Mouse (Mus musculus) lung, postnatal 0 days (tissue): ENCODE data around the gene Daglb.

Experiments used
- CTCF ChIP-seq: IDR thresholded peaks from 2 replicates; pipeline ENCODE4 v1.5.1; 2016; ENCODE audit warnings: antibody characterized with exemption, mild to moderate bottlenecking
- EP300 ChIP-seq: IDR thresholded peaks from 2 replicates; pipeline ENCODE4 v1.6.1; 2016; ENCODE audit warnings: antibody characterized with exemption, mild to moderate bottlenecking, control low read depth

DNA sequence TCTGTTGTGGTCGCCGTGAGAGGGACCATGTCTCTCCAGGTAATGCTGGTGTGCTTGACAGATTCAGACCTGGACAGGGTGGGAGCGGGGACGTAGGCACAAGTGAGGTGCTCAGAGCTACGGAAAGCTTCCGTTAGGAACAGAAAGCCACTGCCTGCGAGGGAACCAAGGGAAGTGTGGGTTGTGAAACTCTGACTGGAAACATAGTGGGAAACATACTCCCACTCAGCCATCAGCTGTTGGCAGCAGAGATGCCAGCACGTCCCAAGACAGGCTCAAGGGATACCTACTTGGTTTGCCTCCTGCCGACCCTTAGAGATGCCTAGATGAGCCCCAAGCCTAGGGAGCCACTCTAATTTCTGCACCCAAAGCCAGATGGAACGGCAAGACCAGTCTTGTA is 22.8 kb downstream of the Daglb start:
- TF ChIP-seq CTCF (no peak), EP300 (no peak)
